Mouse (Mus musculus) small intestine, adult 2 months (tissue): ENCODE measurements at regions not wholly inside any gene's neighbourhood (a gene's known extent, or its start where the extent isn't known, plus 50 kb on each side); places are given as distances from the start of the nearest gene placed in this dataset.

Source experiments
- CTCF ChIP-seq: fragments of 200-500 bp; IDR thresholded peaks from 2 replicates; pipeline ENCODE4 v1.5.1; 2012; ENCODE audit warnings: low read depth, mild to moderate bottlenecking, control low read depth, inconsistent platforms, low read length, moderate library complexity, mixed read lengths; ENCODE audit not compliant: insufficient replicate concordance, insufficient read length; ENCODE audit errors: extremely low read depth
- POLR2A ChIP-seq: fragments of 200-500 bp; IDR thresholded peaks from 2 replicates; pipeline ENCODE4 v1.6.1; 2012; ENCODE audit warnings: low read depth, mild to moderate bottlenecking, control low read depth, inconsistent platforms, low read length, moderate library complexity

DNA sequence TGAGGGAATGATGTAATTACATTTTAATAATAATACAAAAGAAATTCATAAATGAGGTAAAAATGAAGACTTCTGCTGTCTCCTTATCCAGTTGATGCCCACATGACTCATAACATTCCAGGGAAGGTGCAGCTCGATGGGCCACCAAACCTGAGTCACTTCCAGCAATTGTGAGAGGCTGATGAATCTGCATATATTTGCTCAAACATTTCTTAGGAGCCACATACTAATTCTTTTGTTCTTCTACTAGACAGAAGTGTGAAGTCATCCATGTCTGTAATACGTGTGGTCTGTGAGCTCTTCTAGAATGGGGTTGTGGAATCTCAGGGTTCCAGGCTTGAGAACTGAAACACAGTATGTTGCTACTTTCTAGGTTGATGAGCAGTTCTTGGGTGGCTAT lies 180.1 kb upstream of the Egfl6 start:
- TF ChIP-seq CTCF: no peak
- TF ChIP-seq POLR2A: no peak
